Mouse (Mus musculus) forebrain, embryonic 14.5 days (tissue): ENCODE measurements at regions not wholly inside any gene's neighbourhood (a gene's known extent, or its start where the extent isn't known, plus 50 kb on each side); places are given as distances from the start of the nearest gene placed in this dataset.

Source experiments
- ATAC-seq: fragments of 200-750 bp; cut with Nextera tagmentation; 2 replicates; pipeline ENCODE4 v1.8.0; 2017; ENCODE audit warnings: mild to moderate bottlenecking, moderate library complexity
- DNase-seq: peaks from one replicate; pipeline ENCODE4 v3.0.0-alpha.2; 2015; ENCODE audit warnings: low spot score
- H3K27ac ChIP-seq: fragments of 300-500 bp; sonication (generic); 2 replicates; pipeline ENCODE4 v1.5.1; 2014; ENCODE audit warnings: low read depth, mild to moderate bottlenecking, control low read depth, low read length, moderate library complexity
- H3K27me3 ChIP-seq: fragments of 300-500 bp; sonication (generic); replicated peaks from 2 replicates; pipeline ENCODE4 v1.6.1; 2014; ENCODE audit warnings: low read length, control low read depth, mixed read lengths; ENCODE audit not compliant: control insufficient read depth, insufficient read depth
- H3K36me3 ChIP-seq: fragments of 300-500 bp; sonication (generic); 2 replicates; pipeline ENCODE4 v1.6.1; 2014; ENCODE audit warnings: low read length, control low read depth; ENCODE audit not compliant: control insufficient read depth, insufficient read depth
- H3K4me1 ChIP-seq: fragments of 300-500 bp; sonication (generic); 2 replicates; pipeline ENCODE4 v1.6.1; 2014; ENCODE audit warnings: antibody characterized with exemption, low read length, control low read depth; ENCODE audit not compliant: control insufficient read depth, insufficient read depth
- H3K4me2 ChIP-seq: fragments of 300-500 bp; sonication (generic); 2 replicates; pipeline ENCODE4 v1.6.1; 2014; ENCODE audit warnings: mild to moderate bottlenecking, control low read depth, low read length
- H3K4me3 ChIP-seq: fragments of 300-500 bp; sonication (generic); 2 replicates; pipeline ENCODE4 v1.5.1; 2014; ENCODE audit warnings: low read depth, low read length, control low read depth
- H3K9ac ChIP-seq: fragments of 300-500 bp; sonication (generic); 2 replicates; pipeline ENCODE4 v1.6.1; 2014; ENCODE audit warnings: mild to moderate bottlenecking, low read length, control low read depth, moderate library complexity
- H3K9me3 ChIP-seq: fragments of 300-500 bp; sonication (generic); replicated peaks from 2 replicates; pipeline ENCODE4 v1.6.1; 2016; ENCODE audit warnings: low read length, control low read depth, mixed read lengths; ENCODE audit not compliant: control insufficient read depth
- WGBS: fragments of 180-500 bp; shearing (Covaris S2); extraction: QIAGEN DNeasy Blood & Tissue Kit; methylation state at CpG from one replicate; pipeline ENCODE4 v1.1.7; 2014; 5-methylcytosine and 5-hydroxymethylcytosine counted together

DNA sequence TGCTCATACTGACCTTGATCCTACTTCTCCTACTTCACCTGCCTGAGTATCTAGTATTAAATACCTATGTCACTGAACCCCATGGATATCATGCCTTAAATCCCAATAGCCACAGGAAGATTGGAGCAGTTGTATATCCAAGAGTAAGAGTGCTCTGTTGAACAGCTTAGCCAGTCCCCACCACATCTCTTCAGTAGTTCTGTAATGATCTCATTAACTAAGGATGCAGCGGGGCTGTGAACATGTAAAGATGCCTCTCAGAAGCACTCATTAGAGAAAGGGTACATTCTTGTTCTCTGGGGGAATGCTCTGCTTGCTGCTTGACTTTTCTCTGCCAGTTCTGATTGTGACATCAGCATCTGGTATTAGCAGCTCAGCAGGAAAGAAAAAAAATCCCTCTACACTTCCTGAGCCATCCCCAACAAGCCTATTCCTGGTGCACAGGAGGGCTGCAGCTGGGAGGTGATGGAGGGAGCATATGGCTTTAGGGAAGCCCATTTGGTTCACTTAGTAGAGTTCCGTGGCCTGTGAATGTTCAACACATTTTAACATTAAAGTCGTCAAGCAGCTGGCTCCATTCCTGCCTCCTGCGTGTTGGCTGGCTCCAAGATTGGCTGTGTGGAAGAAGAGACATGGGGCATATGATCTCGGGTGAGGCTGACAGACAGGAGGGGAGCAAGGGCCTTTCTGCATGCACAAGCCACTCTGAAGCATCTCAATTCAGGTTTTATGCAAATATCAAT is 613.1 kb upstream of the Auts2 start:
- Histone ChIP-seq H3K27ac (peak overlapping the region; percentile 59; the same call in 1 of the 2 replicates), H3K4me2 (no peak overlapping the region), H3K36me3 (no peaks in the 10 kb centered on the region), H3K9me3 (no peaks in the 10 kb centered on the region; the same call in 1 of the 2 replicates), H3K9ac (no peak overlapping the region), H3K4me1 (peaks cover 6% of the 10 kb centered on the region), H3K4me3 (no peak overlapping the region), H3K27me3 (no peaks in the 10 kb centered on the region)
- WGBS, result 3% methylated on average over 5 of the region's 5 CpGs
- peak; percentile 94 for ATAC-seq
- peak; percentile 93 for DNase-seq

DNA sequence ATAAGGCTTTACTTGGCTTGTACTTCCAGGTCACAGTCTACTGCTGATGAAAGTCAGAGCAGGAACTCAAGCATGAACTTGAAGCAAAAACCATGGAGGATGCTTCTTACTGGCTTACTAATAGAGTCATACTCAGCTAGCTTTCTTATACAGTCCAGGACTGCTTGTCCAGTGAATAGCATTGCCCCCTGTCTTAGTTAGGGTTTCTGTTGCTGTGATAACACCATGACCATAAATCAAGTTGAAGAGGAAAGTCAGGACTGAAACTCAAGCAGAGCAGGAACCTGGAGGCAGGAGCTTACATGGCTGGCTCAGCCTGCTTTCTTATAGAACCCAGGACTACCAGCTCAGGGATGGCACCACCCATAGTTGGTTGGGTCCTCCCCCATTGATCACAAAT is 602.9 kb upstream of the Auts2 start:
- DNase-seq (no peak), ATAC-seq (no peak)
- H3K36me3 ChIP-seq, result no peaks in the 10 kb centered on the region

DNA sequence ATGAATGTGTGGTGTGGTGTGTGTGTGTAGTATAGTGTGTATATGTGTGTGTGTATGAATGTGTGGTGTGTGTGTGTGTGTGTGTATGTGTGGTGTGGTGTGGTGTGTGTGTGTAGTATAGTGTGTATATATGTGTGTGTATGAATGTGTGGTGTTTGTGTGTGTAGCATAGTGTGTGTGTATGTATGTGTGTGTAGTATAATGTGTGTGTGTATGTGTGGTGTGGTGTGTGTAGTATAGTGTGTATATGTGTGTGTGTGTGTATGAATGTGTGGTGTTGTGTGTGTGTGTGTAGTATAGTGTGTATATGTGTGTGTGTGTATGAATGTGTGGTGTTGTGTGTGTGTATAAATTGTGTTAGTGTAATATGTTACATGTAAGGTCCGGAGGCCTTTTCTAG is 600.5 kb upstream of the Auts2 start:
- Histone ChIP-seq H3K4me2 (no peak overlapping the region), H3K36me3 (no peaks in the 10 kb centered on the region), H3K9ac (no peak overlapping the region), H3K9me3 (no peaks in the 10 kb centered on the region), H3K4me3 (no peak overlapping the region), H3K27me3 (no peaks in the 10 kb centered on the region), H3K27ac (no peak overlapping the region), H3K4me1 (no peaks in the 10 kb centered on the region)
- 100% methylated on average over 1 of the region's 1 CpGs for WGBS
- no peak for DNase-seq
- no peak for ATAC-seq

More for the DNA sequence above, 602.9 kb upstream of the Auts2 start:
- no peak overlapping the region for H3K27ac ChIP-seq
- H3K4me2 ChIP-seq, result no peak overlapping the region
- no peaks in the 10 kb centered on the region for H3K27me3 ChIP-seq
- H3K4me3 ChIP-seq, result no peak overlapping the region
- H3K9ac ChIP-seq, result no peak overlapping the region
- H3K4me1 ChIP-seq, result no peaks in the 10 kb centered on the region
- H3K9me3 ChIP-seq, result no peaks in the 10 kb centered on the region

DNA sequence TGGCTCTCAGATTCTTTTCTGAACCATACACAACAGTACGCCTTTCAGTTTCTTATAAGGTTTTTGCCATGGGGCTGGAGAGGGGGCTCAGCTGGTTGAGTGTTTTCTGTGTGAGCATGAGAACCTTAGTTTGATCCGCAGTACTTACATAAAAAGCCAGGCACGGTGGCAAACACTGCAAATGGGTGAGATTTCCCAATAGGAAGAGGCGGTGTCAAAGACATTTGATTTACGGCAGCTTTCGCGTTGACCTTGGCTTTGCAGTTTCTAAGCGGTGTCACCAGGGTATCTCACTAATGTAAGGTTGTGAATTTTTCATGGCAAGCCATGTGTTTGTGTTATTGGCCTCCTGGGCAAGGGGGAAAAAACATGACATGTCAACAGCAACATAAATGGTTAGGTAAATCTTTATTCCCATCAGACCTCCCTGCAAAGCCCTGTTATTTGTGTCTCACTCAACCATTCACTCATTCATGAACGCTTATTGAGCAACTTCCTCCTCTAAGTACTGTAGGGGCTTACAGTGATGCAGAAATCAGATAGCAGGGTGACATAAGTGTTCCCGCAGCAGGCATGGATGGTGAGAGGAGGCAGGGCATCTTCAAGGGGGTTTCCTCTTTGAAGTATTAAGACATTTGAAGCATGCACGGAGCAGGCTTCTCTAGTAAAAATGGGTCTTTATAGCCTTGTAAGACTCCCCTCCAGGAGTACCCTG is 599.4 kb upstream of the Auts2 start:
- H3K9ac ChIP-seq, result no peak overlapping the region
- no peak overlapping the region for H3K27ac ChIP-seq
- no peak for DNase-seq
- H3K27me3 ChIP-seq, result no peaks in the 10 kb centered on the region
- ATAC-seq, result no peak
- H3K4me2 ChIP-seq, result no peak overlapping the region
- no peaks in the 10 kb centered on the region for H3K36me3 ChIP-seq
- no peaks in the 10 kb centered on the region for H3K9me3 ChIP-seq
- H3K4me1 ChIP-seq, result no peaks in the 10 kb centered on the region
- WGBS, result 83% methylated on average over 11 of the region's 11 CpGs
- H3K4me3 ChIP-seq, result no peak overlapping the region

DNA sequence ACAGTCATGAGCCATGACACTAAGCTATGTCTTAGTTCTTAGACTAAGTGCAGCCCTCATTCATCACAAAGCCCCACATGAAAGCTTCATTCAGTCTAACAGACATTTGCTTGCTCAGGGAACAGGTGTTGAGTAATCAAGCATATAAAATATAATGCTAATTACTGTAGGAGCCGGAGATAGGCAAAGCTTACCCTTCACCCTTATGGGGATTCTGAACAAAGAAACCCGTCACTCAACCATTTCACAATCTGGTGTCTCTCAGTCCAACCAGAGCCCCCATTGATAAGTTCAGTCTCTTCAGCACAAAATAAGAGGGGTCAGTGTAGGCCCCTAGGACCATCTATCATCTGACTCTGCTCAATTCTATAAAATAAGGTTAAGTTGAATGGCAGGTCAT is 587.9 kb upstream of the Auts2 start:
- WGBS, result 32% methylated on average over 2 of the region's 2 CpGs
- Histone ChIP-seq H3K4me1 (peaks cover 2% of the 10 kb centered on the region; the same call in 1 of the 2 replicates), H3K9me3 (no peaks in the 10 kb centered on the region), H3K4me2 (no peak overlapping the region), H3K36me3 (no peaks in the 10 kb centered on the region), H3K27me3 (no peaks in the 10 kb centered on the region), H3K9ac (no peak overlapping the region), H3K27ac (no peak overlapping the region), H3K4me3 (no peak overlapping the region)
- peak; percentile 57; the same call in 1 of the 2 replicates for ATAC-seq
- DNase-seq, result peak; percentile 70

DNA sequence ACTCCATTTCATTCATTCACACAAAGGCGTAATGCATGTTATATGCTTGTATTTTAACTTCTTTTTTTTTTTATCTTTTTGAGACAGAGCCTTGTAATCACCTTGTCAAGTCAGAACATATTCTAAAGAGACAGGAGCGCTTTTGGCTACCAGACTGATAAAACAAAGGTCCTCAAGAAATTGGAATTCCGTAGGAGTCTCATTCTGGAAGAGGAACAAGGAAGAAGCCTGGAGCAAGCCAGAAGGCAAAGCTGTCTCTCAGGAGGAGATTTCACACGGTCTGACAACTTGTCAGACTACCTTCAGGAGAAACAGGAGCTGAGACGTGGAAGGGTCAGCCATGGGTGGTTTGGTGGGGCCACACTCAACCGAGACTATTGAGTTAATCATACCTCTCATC is 587.2 kb upstream of the Auts2 start:
- H3K9me3 ChIP-seq, result no peaks in the 10 kb centered on the region
- H3K9ac ChIP-seq, result no peak overlapping the region
- H3K27me3 ChIP-seq, result no peaks in the 10 kb centered on the region
- WGBS, result 67% methylated on average over 6 of the region's 6 CpGs
- no peaks in the 10 kb centered on the region for H3K36me3 ChIP-seq
- DNase-seq, result peak; percentile 39
- peak overlapping the region; percentile 44; the same call in 1 of the 2 replicates for H3K27ac ChIP-seq
- H3K4me2 ChIP-seq, result no peak overlapping the region
- no peak overlapping the region for H3K4me3 ChIP-seq
- no peak for ATAC-seq
- peaks cover 2% of the 10 kb centered on the region; the same call in 1 of the 2 replicates for H3K4me1 ChIP-seq

DNA sequence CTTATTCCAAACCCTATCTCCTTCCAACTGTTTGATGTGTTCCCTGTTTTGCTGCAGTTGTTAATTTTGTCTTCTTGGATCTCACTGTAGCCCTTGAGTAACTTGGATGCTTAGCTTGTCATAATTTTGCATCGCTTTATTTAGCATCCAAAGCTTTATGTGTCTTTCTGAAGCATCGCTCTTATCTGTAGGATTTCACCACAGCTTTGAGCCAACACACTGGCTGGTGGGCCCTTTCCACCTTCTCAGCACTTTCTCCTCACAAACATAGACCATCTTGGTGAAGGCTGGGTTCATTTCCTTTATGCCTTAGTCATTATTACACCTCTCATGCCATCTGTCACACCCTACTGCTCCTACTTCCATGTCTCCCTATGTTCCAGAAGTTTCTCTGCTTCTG is 581.1 kb upstream of the Auts2 start:
- 93% methylated on average over 2 of the region's 2 CpGs for WGBS
- no peak overlapping the region for H3K4me2 ChIP-seq
- H3K27ac ChIP-seq, result no peak overlapping the region
- no peaks in the 10 kb centered on the region for H3K9me3 ChIP-seq
- H3K9ac ChIP-seq, result no peak overlapping the region
- no peak overlapping the region for H3K4me3 ChIP-seq
- H3K36me3 ChIP-seq, result no peaks in the 10 kb centered on the region
- H3K27me3 ChIP-seq, result no peaks in the 10 kb centered on the region
- no peak for DNase-seq
- no peaks in the 10 kb centered on the region for H3K4me1 ChIP-seq
- no peak for ATAC-seq

DNA sequence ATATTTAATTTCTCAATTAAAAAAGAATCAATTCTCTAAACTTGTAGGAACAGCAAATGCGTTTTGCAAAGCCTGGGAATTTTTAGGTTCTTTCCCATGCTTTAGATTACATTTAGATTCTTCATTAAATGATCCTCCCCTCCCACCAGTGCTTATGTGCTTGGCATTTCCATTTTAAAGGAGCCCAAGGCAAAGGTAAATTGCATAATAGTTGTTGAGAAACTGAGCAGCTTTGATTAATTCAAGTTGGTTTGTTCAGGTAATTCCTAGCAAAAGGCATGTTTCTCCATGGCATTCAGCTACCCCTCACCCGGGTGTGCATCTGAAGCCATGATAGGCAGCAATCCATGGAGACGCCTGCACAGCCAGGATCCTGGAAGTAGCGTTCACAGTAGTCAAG is 570.8 kb upstream of the Auts2 start:
- H3K36me3 ChIP-seq, result no peaks in the 10 kb centered on the region
- H3K9me3 ChIP-seq, result no peaks in the 10 kb centered on the region
- ATAC-seq, result no peak
- no peak overlapping the region for H3K4me2 ChIP-seq
- no peaks in the 10 kb centered on the region for H3K27me3 ChIP-seq
- H3K4me3 ChIP-seq, result no peak overlapping the region
- H3K9ac ChIP-seq, result no peak overlapping the region
- DNase-seq, result no peak
- H3K27ac ChIP-seq, result no peak overlapping the region
- WGBS, result 86% methylated on average over 4 of the region's 4 CpGs
- H3K4me1 ChIP-seq, result no peaks in the 10 kb centered on the region

DNA sequence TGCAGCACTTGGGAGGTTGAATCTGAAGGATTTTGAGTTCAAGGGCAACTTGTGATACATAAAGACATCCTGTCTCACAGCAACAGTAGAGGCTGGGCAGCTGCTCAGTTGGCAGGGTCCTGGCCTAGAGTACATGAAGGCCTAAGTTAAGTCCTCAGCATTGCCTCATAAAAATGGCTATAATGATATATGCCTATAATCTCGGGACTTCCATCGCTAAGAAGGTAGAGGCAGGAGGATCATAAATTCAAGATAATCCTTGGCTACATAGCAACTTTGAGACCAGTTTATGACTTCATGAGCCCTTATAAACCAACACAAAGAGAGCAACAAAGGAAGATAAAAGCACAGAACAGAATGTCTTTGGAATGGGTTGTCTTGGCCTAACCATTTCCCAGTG is 570.0 kb upstream of the Auts2 start:
- Histone ChIP-seq H3K4me3 (no peak overlapping the region), H3K27ac (no peak overlapping the region), H3K9ac (no peak overlapping the region), H3K36me3 (no peaks in the 10 kb centered on the region), H3K27me3 (no peaks in the 10 kb centered on the region), H3K4me1 (no peaks in the 10 kb centered on the region), H3K9me3 (no peaks in the 10 kb centered on the region), H3K4me2 (no peak overlapping the region)
- no peak for ATAC-seq
- DNase-seq, result no peak
- 94% methylated on average over 2 of the region's 2 CpGs for WGBS
